Mouse (Mus musculus) gastrocnemius, adult 2 months (tissue): ENCODE measurements around the gene Gpr174. TPM values are rescaled to one million over a fixed set of nuclear protein-coding genes. Genes with fewer than 3 reads are reported as not detected.

ENCODE experiments used
- DNase-seq: peaks from one replicate; pipeline ENCODE4 v3.0.0; 2022
- H3K27ac ChIP-seq: fragments of 200-600 bp; 2 replicates; pipeline ENCODE4 v1.8.1; 2022; ENCODE audit warnings: mild to moderate bottlenecking
- H3K4me3 ChIP-seq: fragments of 200-600 bp; 2 replicates; pipeline ENCODE4 v1.8.1; 2022; ENCODE audit warnings: mild to moderate bottlenecking, moderate library complexity
- CTCF ChIP-seq: fragments of 200-600 bp; IDR thresholded peaks from 2 replicates; pipeline ENCODE4 v1.8.1; 2022; ENCODE audit warnings: antibody characterized with exemption, mild to moderate bottlenecking, moderate library complexity
- intact Hi-C: fragments of 180-260 bp; cut with DNase I; formaldehyde crosslinking; loops from one replicate; pipeline ENCODE4 v1.15.1; 2025
- total RNA-seq, 2 experiments: library from RNA; stranded (reverse); gene quantifications; 2 replicates each; pipeline ENCODE4 v1.2.3; 2021

Gene Gpr174
- total RNA-seq, 2 experiments from 2014 or later, result not detected

- intact Hi-C loops, result no loop called here
- no peak for TF ChIP-seq CTCF
- DNase-seq, result no peak
- H3K4me3 ChIP-seq, result no peak overlapping the region
- H3K27ac ChIP-seq, result no peak overlapping the region
These were observed 70.2 kb downstream of the Gpr174 start for GRCm38 (mm10) chrX:107325697-107326381.

- no peak overlapping the region for H3K27ac ChIP-seq
- TF ChIP-seq CTCF, result no peak
- no peak overlapping the region for H3K4me3 ChIP-seq
- intact Hi-C loops, result no loop called here
- no peak for DNase-seq
These were observed 74.2 kb downstream of the Gpr174 start for GRCm38 (mm10) chrX:107329849-107330248.

GRCm38 (mm10) chrX:107336609-107337008, 80.9 kb downstream of the Gpr174 start:
- intact Hi-C loops, result no loop called here
- TF ChIP-seq CTCF, result no peak
- no peak overlapping the region for H3K4me3 ChIP-seq
- no peak overlapping the region for H3K27ac ChIP-seq
- DNase-seq, result no peak

GRCm38 (mm10) chrX:107341980-107342379, 86.3 kb downstream of the Gpr174 start:
- no peak overlapping the region for H3K27ac ChIP-seq
- TF ChIP-seq CTCF, result no peak
- intact Hi-C loops, result loop anchor here (10.0 kb wide), 1 partner anchor 63 kb away; the partner anchor contains the start of gene Itm2a
- no peak overlapping the region for H3K4me3 ChIP-seq
- no peak for DNase-seq

Other genes with a start within 250 kb of the Gpr174 start
- gene P2ry10, start 167.4 kb upstream of the Gpr174 start, total RNA-seq, result not detected
- under 1 TPM in 1 of 2 experiments, not detected in 1; 0.31 TPM for gene P2ry10b, start 107.0 kb upstream of the Gpr174 start, total RNA-seq
- gene Itm2a, start 147.5 kb downstream of the Gpr174 start, total RNA-seq, result 100 to 1,000 TPM in 1 of 2 experiments, 10 to 100 TPM in 1; 87.8 to 110 TPM